Mouse (Mus musculus) embryonic fibroblast, embryonic 13.5 days (primary cell): ENCODE measurements at regions not wholly inside any gene's neighbourhood (a gene's known extent, or its start where the extent isn't known, plus 50 kb on each side); places are given as distances from the start of the nearest gene placed in this dataset.

Experiments
- CTCF ChIP-seq: IDR thresholded peaks from 2 replicates; pipeline ENCODE4 v1.5.1; 2011; ENCODE audit warnings: mild to moderate bottlenecking, control low read depth, low read length, moderate library complexity, borderline replicate concordance; ENCODE audit not compliant: insufficient read depth
- POLR2A ChIP-seq: IDR thresholded peaks from 2 replicates; pipeline ENCODE4 v1.6.1; 2011; ENCODE audit warnings: low read depth, mild to moderate bottlenecking, control low read depth, low read length, moderate library complexity

- TF ChIP-seq CTCF (no peak), POLR2A (no peak)
These were observed 268.2 kb downstream of the Sv2b start for GRCm38 (mm10) chr7:75040871-75041270.
